Mouse (Mus musculus): Measurements from ENCODE around the gene Mrpl40. TPM values are rescaled to one million over a fixed set of nuclear protein-coding genes. Genes with fewer than 3 reads are reported as not detected.

Mrpl40 gene
- 14.1 and 19.3 TPM in 2 replicates for polyA plus RNA-seq (2012; rRNA removed)

GRCm38 (mm10) chr16:18876442-18877308, at the start of gene Mrpl40, which contains the start of gene Hira:
Gene Mrpl40, minus strand, starts transcription at chr16:18876862.
Gene Hira, plus strand, starts transcription at chr16:18877037.
- H3K4me1 ChIP-seq (ENCODE audit: control insufficient read depth, insufficient read depth, low read length) = no peaks in the 10 kb centered on the region; the same call in 1 of the 2 replicates
- H3K27me3 ChIP-seq (replicated peaks; ENCODE audit: control insufficient read depth, insufficient read depth, low read length) = no peaks in the 10 kb centered on the region
- 1% methylated on average over 93 of the region's 93 CpGs for WGBS
- TF ChIP-seq CTCF (conservative IDR thresholded peaks at IDR 0.05; ENCODE audit: insufficient read depth, insufficient read length, low read depth, low read length) (no peak), POLR2A (IDR thresholded peaks at IDR 0.05; ENCODE audit: low read depth, low read length) (peak; percentile 52)
- H3K36me3 ChIP-seq (ENCODE audit: control insufficient read depth, insufficient read depth, low read length) = peaks cover 2% of the 10 kb centered on the region
- peak; percentile 98 for DNase-seq
- peak within 1 kb of the TSS; percentile 84 for H3K27ac ChIP-seq (ENCODE audit: insufficient read depth, low read depth, low read length)
- peak within 1 kb of the TSS; percentile 68 for H3K4me3 ChIP-seq (ENCODE audit: insufficient read depth, low read depth, low read length)

DNA sequence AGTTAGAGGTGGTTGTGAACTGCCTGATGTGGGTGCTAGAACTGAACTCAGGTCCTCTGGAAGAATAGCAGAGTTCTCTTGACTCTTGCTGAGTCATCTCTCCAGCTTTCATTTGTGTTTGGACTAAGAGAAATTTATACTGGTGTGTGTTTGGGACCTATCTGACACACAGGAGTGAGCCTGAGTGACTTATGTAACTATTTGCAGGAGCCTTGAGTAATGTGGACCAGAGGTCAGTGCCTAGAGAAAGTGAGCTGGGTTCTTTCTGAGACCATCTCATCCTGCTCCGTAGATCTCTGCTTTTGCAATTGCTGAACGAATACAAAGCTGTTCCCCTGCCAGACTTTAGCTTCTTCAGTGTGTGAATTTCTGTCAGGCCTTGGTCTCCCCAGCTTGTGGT, 45.1 kb upstream of the Mrpl40 start:
- H3K27ac ChIP-seq (ENCODE audit: insufficient read depth, low read depth, low read length) = no peak overlapping the region
- WGBS = 90% methylated on average over 2 of the region's 2 CpGs
- no peaks in the 10 kb centered on the region for H3K4me1 ChIP-seq (ENCODE audit: control insufficient read depth, insufficient read depth, low read length)
- DNase-seq = no peak
- TF ChIP-seq CTCF (conservative IDR thresholded peaks at IDR 0.05; ENCODE audit: insufficient read depth, insufficient read length, low read depth, low read length) (no peak), POLR2A (IDR thresholded peaks at IDR 0.05; ENCODE audit: low read depth, low read length) (no peak)
- H3K4me3 ChIP-seq (ENCODE audit: insufficient read depth, low read depth, low read length) = no peak overlapping the region
- H3K36me3 ChIP-seq (ENCODE audit: control insufficient read depth, insufficient read depth, low read length) = peaks cover 14% of the 10 kb centered on the region
- no peaks in the 10 kb centered on the region for H3K27me3 ChIP-seq (replicated peaks; ENCODE audit: control insufficient read depth, insufficient read depth, low read length)

DNA sequence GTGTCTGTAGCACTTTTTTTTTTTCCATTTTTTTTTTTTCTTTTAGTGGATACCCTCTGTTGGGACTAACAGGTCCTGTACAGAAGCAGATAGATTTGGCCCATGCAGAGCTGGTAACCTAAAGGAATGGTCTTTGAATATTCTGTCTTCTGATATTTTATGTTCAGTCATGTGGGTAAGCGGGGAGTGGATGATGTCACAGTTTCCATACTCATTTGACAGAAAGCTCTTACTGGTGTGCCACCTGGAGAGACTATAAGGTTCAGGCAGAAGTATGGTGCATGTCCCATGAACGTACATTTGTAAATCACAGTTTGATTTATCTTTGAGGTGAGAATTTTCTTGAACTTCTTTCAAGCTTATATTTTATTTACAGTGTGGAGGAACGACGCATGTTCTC, 39.4 kb upstream of the Mrpl40 start:
- Histone ChIP-seq H3K27ac (ENCODE audit: insufficient read depth, low read depth, low read length) (no peak overlapping the region), H3K27me3 (replicated peaks; ENCODE audit: control insufficient read depth, insufficient read depth, low read length) (no peaks in the 10 kb centered on the region), H3K36me3 (ENCODE audit: control insufficient read depth, insufficient read depth, low read length) (peaks cover 9% of the 10 kb centered on the region), H3K4me3 (ENCODE audit: insufficient read depth, low read depth, low read length) (no peak overlapping the region), H3K4me1 (ENCODE audit: control insufficient read depth, insufficient read depth, low read length) (no peaks in the 10 kb centered on the region)
- no peak for TF ChIP-seq CTCF (conservative IDR thresholded peaks at IDR 0.05; ENCODE audit: insufficient read depth, insufficient read length, low read depth, low read length)
- no peak for TF ChIP-seq POLR2A (IDR thresholded peaks at IDR 0.05; ENCODE audit: low read depth, low read length)
- WGBS = 92% methylated on average over 4 of the region's 4 CpGs
- no peak for DNase-seq

- no peak for TF ChIP-seq POLR2A (IDR thresholded peaks at IDR 0.05; ENCODE audit: low read depth, low read length)
- no peak for TF ChIP-seq CTCF (conservative IDR thresholded peaks at IDR 0.05; ENCODE audit: insufficient read depth, insufficient read length, low read depth, low read length)
- 100% methylated on average over 1 of the region's 1 CpGs for WGBS
- no peaks in the 10 kb centered on the region for H3K4me1 ChIP-seq (ENCODE audit: control insufficient read depth, insufficient read depth, low read length)
- DNase-seq = no peak
- H3K36me3 ChIP-seq (ENCODE audit: control insufficient read depth, insufficient read depth, low read length) = no peaks in the 10 kb centered on the region; the same call in 1 of the 2 replicates
- H3K27me3 ChIP-seq (replicated peaks; ENCODE audit: control insufficient read depth, insufficient read depth, low read length) = no peaks in the 10 kb centered on the region
- H3K4me3 ChIP-seq (ENCODE audit: insufficient read depth, low read depth, low read length) = no peak overlapping the region
- H3K27ac ChIP-seq (ENCODE audit: insufficient read depth, low read depth, low read length) = no peak overlapping the region
These were observed 29.0 kb upstream of the Mrpl40 start for GRCm38 (mm10) chr16:18905648-18906047.

GRCm38 (mm10) chr16:18896429-18896828, 19.8 kb upstream of the Mrpl40 start:
- Histone ChIP-seq H3K36me3 (ENCODE audit: control insufficient read depth, insufficient read depth, low read length) (peaks cover 7% of the 10 kb centered on the region), H3K27me3 (replicated peaks; ENCODE audit: control insufficient read depth, insufficient read depth, low read length) (no peaks in the 10 kb centered on the region), H3K27ac (ENCODE audit: insufficient read depth, low read depth, low read length) (no peak overlapping the region), H3K4me3 (ENCODE audit: insufficient read depth, low read depth, low read length) (no peak overlapping the region), H3K4me1 (ENCODE audit: control insufficient read depth, insufficient read depth, low read length) (no peaks in the 10 kb centered on the region)
- TF ChIP-seq CTCF (conservative IDR thresholded peaks at IDR 0.05; ENCODE audit: insufficient read depth, insufficient read length, low read depth, low read length) (no peak), POLR2A (IDR thresholded peaks at IDR 0.05; ENCODE audit: low read depth, low read length) (no peak)
- 86% methylated on average over 10 of the region's 10 CpGs for WGBS
- no peak for DNase-seq

- Histone ChIP-seq H3K4me1 (ENCODE audit: control insufficient read depth, insufficient read depth, low read length) (no peaks in the 10 kb centered on the region), H3K27me3 (replicated peaks; ENCODE audit: control insufficient read depth, insufficient read depth, low read length) (no peaks in the 10 kb centered on the region), H3K36me3 (ENCODE audit: control insufficient read depth, insufficient read depth, low read length) (peaks cover 7% of the 10 kb centered on the region), H3K4me3 (ENCODE audit: insufficient read depth, low read depth, low read length) (no peak overlapping the region), H3K27ac (ENCODE audit: insufficient read depth, low read depth, low read length) (no peak overlapping the region)
- no peak for DNase-seq
- TF ChIP-seq POLR2A (IDR thresholded peaks at IDR 0.05; ENCODE audit: low read depth, low read length) = no peak
- no peak for TF ChIP-seq CTCF (conservative IDR thresholded peaks at IDR 0.05; ENCODE audit: insufficient read depth, insufficient read length, low read depth, low read length)
- 77% methylated on average over 3 of the region's 3 CpGs for WGBS
These were observed 18.6 kb upstream of the Mrpl40 start for GRCm38 (mm10) chr16:18895249-18895648.

GRCm38 (mm10) chr16:18893840-18894372, 17.2 kb upstream of the Mrpl40 start:
- Histone ChIP-seq H3K4me1 (ENCODE audit: control insufficient read depth, insufficient read depth, low read length) (no peaks in the 10 kb centered on the region), H3K4me3 (ENCODE audit: insufficient read depth, low read depth, low read length) (no peak overlapping the region), H3K36me3 (ENCODE audit: control insufficient read depth, insufficient read depth, low read length) (peaks cover 5% of the 10 kb centered on the region), H3K27ac (ENCODE audit: insufficient read depth, low read depth, low read length) (no peak overlapping the region), H3K27me3 (replicated peaks; ENCODE audit: control insufficient read depth, insufficient read depth, low read length) (no peaks in the 10 kb centered on the region)
- 74% methylated on average over 4 of the region's 4 CpGs for WGBS
- DNase-seq = no peak
- TF ChIP-seq POLR2A (IDR thresholded peaks at IDR 0.05; ENCODE audit: low read depth, low read length) (no peak), CTCF (conservative IDR thresholded peaks at IDR 0.05; ENCODE audit: insufficient read depth, insufficient read length, low read depth, low read length) (no peak)
